Mouse (Mus musculus): ENCODE measurements around the gene Lmx1b. TPM values are rescaled to one million over a fixed set of nuclear protein-coding genes. Genes with fewer than 3 reads are reported as not detected.

The Lmx1b gene
- polyA plus RNA-seq, 1 experiment: not detected

GRCm38 (mm10) chr2:33630081-33631021 is 10.0 kb downstream of the Lmx1b start:
- DNase-seq (ENCODE audit: low read depth): no peak

GRCm38 (mm10) chr2:33629641-33630040 is 10.7 kb downstream of the Lmx1b start:
- DNase-seq (ENCODE audit: low read depth): no peak

GRCm38 (mm10) chr2:33628791-33629190 is 11.5 kb downstream of the Lmx1b start:
- DNase-seq (ENCODE audit: low read depth): no peak

GRCm38 (mm10) chr2:33627058-33627375 is 13.3 kb downstream of the Lmx1b start:
- DNase-seq (ENCODE audit: low read depth): no peak

GRCm38 (mm10) chr2:33626262-33627057 is 13.9 kb downstream of the Lmx1b start:
- no peak for DNase-seq (ENCODE audit: low read depth)

- no peak for DNase-seq (ENCODE audit: low read depth)
Measured at GRCm38 (mm10) chr2:33617670-33618069, 22.6 kb downstream of the Lmx1b start.

- no peak for DNase-seq (ENCODE audit: low read depth)
Measured at GRCm38 (mm10) chr2:33616411-33616843, 23.9 kb downstream of the Lmx1b start.

GRCm38 (mm10) chr2:33615843-33616344 is 24.4 kb downstream of the Lmx1b start:
- DNase-seq (ENCODE audit: low read depth): no peak

- DNase-seq (ENCODE audit: low read depth): no peak
Measured at GRCm38 (mm10) chr2:33605487-33606256, 34.6 kb downstream of the Lmx1b start.

GRCm38 (mm10) chr2:33604846-33605486 is 35.3 kb downstream of the Lmx1b start:
- no peak for DNase-seq (ENCODE audit: low read depth)

- no peak for DNase-seq (ENCODE audit: low read depth)
Measured at GRCm38 (mm10) chr2:33600520-33600919, 39.8 kb downstream of the Lmx1b start.

- DNase-seq (ENCODE audit: low read depth): no peak
Measured at GRCm38 (mm10) chr2:33597384-33597783, 42.9 kb downstream of the Lmx1b start.

- DNase-seq (ENCODE audit: low read depth): no peak
Measured at GRCm38 (mm10) chr2:33595085-33595423, 45.3 kb downstream of the Lmx1b start.

- no peak for DNase-seq (ENCODE audit: low read depth)
Measured at GRCm38 (mm10) chr2:33594181-33595084, 45.9 kb downstream of the Lmx1b start.

GRCm38 (mm10) chr2:33592931-33593555 is 47.3 kb downstream of the Lmx1b start:
- no peak for DNase-seq (ENCODE audit: low read depth)

- DNase-seq (ENCODE audit: low read depth): no peak
Measured at GRCm38 (mm10) chr2:33589280-33589679, 51.0 kb downstream of the Lmx1b start.

- DNase-seq (ENCODE audit: low read depth): no peak
Measured at GRCm38 (mm10) chr2:33584937-33585910, 55.1 kb downstream of the Lmx1b start.

GRCm38 (mm10) chr2:33583761-33584160 is 56.5 kb downstream of the Lmx1b start:
- no peak for DNase-seq (ENCODE audit: low read depth)

- no peak for DNase-seq (ENCODE audit: low read depth)
Measured at GRCm38 (mm10) chr2:33583317-33583716, 57.0 kb downstream of the Lmx1b start.

All from gonadal fat pad, adult 2 months (tissue).